Comparison of ENCODE assay signal across 9 mouse cellular contexts in genomic region chr10:89343716-89344115, GRCm38 (mm10). TPM values are rescaled to one million over a fixed set of nuclear protein-coding genes. Genes with fewer than 3 reads are reported as not detected.
DNase-seq lines count a peak whose midpoint lies in the region; ATAC-seq lines count a peak whose summit lies in the region.
"Had no signal": no experiment of that assay in that cellular context is flagged by ENCODE, and none has a peak within 500 bp of the region (broad histone marks: within the 10 kb centered on the region; RNA-seq: fewer than 3 reads in every experiment).

No protein-coding gene starts in this region.

- no peak for ATAC-seq in limb, embryonic 13.5 days (ENCODE audit: low FRiP score, low read depth)
- ATAC-seq in heart, embryonic 13.5 days (ENCODE audit: extremely low read depth, insufficient number of reproducible peaks, low FRiP score, low TSS enrichment) = no peak
- ATAC-seq in limb, embryonic 15.5 days (ENCODE audit: insufficient number of reproducible peaks, low FRiP score, low TSS enrichment, low read depth) = no peak

- peaks cover 9% of the 10 kb centered on the region; the same call in 1 of the 2 replicates for H3K4me1 ChIP-seq in limb, embryonic 13.5 days
- peaks cover 10% of the 10 kb centered on the region for H3K4me1 ChIP-seq in limb, embryonic 10.5 days
- peaks cover 35% of the 10 kb centered on the region for H3K4me1 ChIP-seq in heart, embryonic 13.5 days
- H3K4me1 ChIP-seq in limb, embryonic 15.5 days = peaks cover 9% of the 10 kb centered on the region

- H3K36me3 ChIP-seq in limb, embryonic 13.5 days = no peaks in the 10 kb centered on the region
- no peaks in the 10 kb centered on the region for H3K36me3 ChIP-seq in limb, embryonic 10.5 days
- no peaks in the 10 kb centered on the region for H3K36me3 ChIP-seq in heart, embryonic 13.5 days
- H3K36me3 ChIP-seq in limb, embryonic 15.5 days = no peaks in the 10 kb centered on the region
- H3K36me3 ChIP-seq: liver, embryonic 15.5 days had no signal

- H3K4me3 ChIP-seq in limb, embryonic 13.5 days = no peak overlapping the region
- no peak overlapping the region for H3K4me3 ChIP-seq in limb, embryonic 10.5 days
- H3K4me3 ChIP-seq in heart, embryonic 13.5 days = peak overlapping the region; percentile 77
- H3K4me3 ChIP-seq in limb, embryonic 15.5 days = no peak overlapping the region

- H3K4me2 ChIP-seq in limb, embryonic 13.5 days (replicated peaks) = 0 out of 2 replicates have a peak overlapping the region, but pooled peaks have one; percentile 94
- peak overlapping the region; percentile 85 for H3K4me2 ChIP-seq in heart, embryonic 13.5 days
- 0 out of 2 replicates have a peak overlapping the region, but pooled peaks have one; percentile 92 for H3K4me2 ChIP-seq in limb, embryonic 15.5 days

- intact Hi-C loops in heart, postnatal 25 days (cut with DNase I) = loop anchor here (5.0 kb wide), 1 partner anchor 39 kb away; no protein-coding TSS in a partner anchor

- DNase-seq in heart, adult 11 months = peak; percentile 71
- no peak for DNase-seq in heart, postnatal 25 days (ENCODE audit: low spot score)
- DNase-seq in limb, embryonic 10.5 days (ENCODE audit: low spot score) = no peak
- no peak for DNase-seq in cerebellum, adult 11 months

- H3K9me3 ChIP-seq in limb, embryonic 13.5 days = no peaks in the 10 kb centered on the region
- no peaks in the 10 kb centered on the region for H3K9me3 ChIP-seq in limb, embryonic 10.5 days (replicated peaks)
- H3K9me3 ChIP-seq in heart, embryonic 13.5 days = no peaks in the 10 kb centered on the region
- no peaks in the 10 kb centered on the region for H3K9me3 ChIP-seq in limb, embryonic 15.5 days
- H3K9me3 ChIP-seq: liver, embryonic 15.5 days had no signal

- WGBS in limb, embryonic 13.5 days = 14% methylated on average over 8 of the region's 8 CpGs
- 18% methylated on average over 8 of the region's 8 CpGs for WGBS in limb, embryonic 10.5 days
- 5% methylated on average over 8 of the region's 8 CpGs for WGBS in heart, embryonic 13.5 days
- 15% methylated on average over 8 of the region's 8 CpGs for WGBS in limb, embryonic 15.5 days

- no peak overlapping the region for H3K9ac ChIP-seq in limb, embryonic 13.5 days
- H3K9ac ChIP-seq in heart, embryonic 13.5 days = peak overlapping the region; percentile 87
- no peak overlapping the region for H3K9ac ChIP-seq in limb, embryonic 15.5 days
- H3K9ac ChIP-seq: liver, embryonic 15.5 days had no signal

- peaks cover 59% of the 10 kb centered on the region for H3K27me3 ChIP-seq in limb, embryonic 13.5 days
- peaks cover 56% of the 10 kb centered on the region for H3K27me3 ChIP-seq in limb, embryonic 10.5 days (ENCODE audit: low read depth, poor library complexity, severe bottlenecking)
- peaks cover 13% of the 10 kb centered on the region for H3K27me3 ChIP-seq in heart, embryonic 13.5 days (replicated peaks)
- peaks cover 40% of the 10 kb centered on the region for H3K27me3 ChIP-seq in limb, embryonic 15.5 days

- no peak overlapping the region for H3K27ac ChIP-seq in limb, embryonic 13.5 days
- H3K27ac ChIP-seq in limb, embryonic 10.5 days = no peak overlapping the region
- H3K27ac ChIP-seq in heart, embryonic 13.5 days (replicated peaks) = peak overlapping the region; percentile 86
- no peak overlapping the region for H3K27ac ChIP-seq in limb, embryonic 15.5 days
- H3K27ac ChIP-seq: gastrocnemius, adult 2 months; liver, embryonic 15.5 days had no signal

RNA-seq across cellular contexts. Expression of gene Ano4, which starts 0.8 kb away (rescaled TPM):
- 1 to 10 TPM; 7.0 to 7.9 TPM for total RNA-seq in heart, postnatal 25 days (2021)
- polyA plus RNA-seq in limb, embryonic 13.5 days (2015; fragmentation: Nextera tagmentation; extraction: Ambion mirVana) = 0.25 and 0.51 TPM in 2 replicates
- 1.1 and 1.2 TPM in 2 replicates for polyA plus RNA-seq in limb, embryonic 10.5 days (2016; fragmentation: Nextera tagmentation; extraction: Ambion mirVana)
- 4.1 and 4.5 TPM in 2 replicates for polyA plus RNA-seq in heart, embryonic 13.5 days (2015; fragmentation: Nextera tagmentation; extraction: Ambion mirVana)
- polyA plus RNA-seq in limb, embryonic 15.5 days (2015; fragmentation: Nextera tagmentation; extraction: Ambion mirVana) = 0.51 and 1.0 TPM in 2 replicates
